In the genomic region with DNA sequence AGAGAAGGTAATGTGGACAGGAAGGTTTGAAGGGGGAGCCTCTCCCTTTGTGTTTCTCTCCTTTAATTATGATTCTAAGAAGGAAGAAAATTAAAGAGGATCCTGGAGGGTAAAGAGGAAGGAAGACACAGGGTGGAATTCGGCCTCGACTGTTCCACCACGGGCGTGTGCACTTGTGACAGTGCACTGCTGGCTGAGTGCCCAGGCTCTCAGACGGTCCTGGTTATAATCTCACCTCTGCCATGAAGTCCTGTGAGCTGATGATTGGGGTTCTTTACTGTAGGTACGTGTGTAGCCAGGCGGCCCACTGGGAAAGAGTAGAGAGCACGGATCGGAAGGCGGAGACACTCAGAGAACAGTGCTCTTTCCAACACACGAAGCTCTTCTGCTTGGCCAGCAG, we compare ENCODE assay signal across 27 mouse cellular contexts. TPM values are rescaled to one million over a fixed set of nuclear protein-coding genes. Genes with fewer than 3 reads are reported as not detected.
DNase-seq lines count a peak whose midpoint lies in the region; ATAC-seq and TF ChIP-seq lines count a peak whose summit lies in the region.
"Had no signal": no experiment of that assay in that cellular context is flagged by ENCODE, and none has a peak within 500 bp of the region (broad histone marks: within the 10 kb centered on the region; RNA-seq: fewer than 3 reads in every experiment).

No protein-coding gene starts in this region.

- no peaks in the 10 kb centered on the region for H3K36me3 ChIP-seq in forebrain, embryonic 14.5 days (ENCODE audit: control insufficient read depth, insufficient read depth, low read length)
- H3K36me3 ChIP-seq in forebrain, embryonic 12.5 days (replicated peaks), result no peaks in the 10 kb centered on the region
- H3K36me3 ChIP-seq in lung, embryonic 14.5 days (ENCODE audit: insufficient read depth), result no peaks in the 10 kb centered on the region
- no peaks in the 10 kb centered on the region for H3K36me3 ChIP-seq in forebrain, embryonic 16.5 days (ENCODE audit: control insufficient read depth, insufficient read depth)
- H3K36me3 ChIP-seq: forebrain, embryonic 15.5 days; G1E; stomach, embryonic 15.5 days had no signal

- 66% methylated on average over 11 of the region's 11 CpGs for WGBS in forebrain, embryonic 14.5 days
- 79% methylated on average over 11 of the region's 11 CpGs for WGBS in forebrain, embryonic 12.5 days
- WGBS in lung, embryonic 14.5 days, result 65% methylated on average over 11 of the region's 11 CpGs
- WGBS in forebrain, embryonic 16.5 days, result 58% methylated on average over 11 of the region's 11 CpGs

- no peak overlapping the region for H3K27ac ChIP-seq in forebrain, embryonic 14.5 days (ENCODE audit: low read depth, low read length)
- no peak overlapping the region for H3K27ac ChIP-seq in forebrain, embryonic 12.5 days
- H3K27ac ChIP-seq in lung, embryonic 14.5 days (ENCODE audit: low read depth), result no peak overlapping the region
- no peak overlapping the region for H3K27ac ChIP-seq in forebrain, embryonic 16.5 days (ENCODE audit: low read length)
- H3K27ac ChIP-seq: forebrain, embryonic 15.5 days; left cerebral cortex, adult 2 months; stomach, embryonic 15.5 days had no signal

- H3K9ac ChIP-seq in forebrain, embryonic 14.5 days (ENCODE audit: low read length), result no peak overlapping the region
- H3K9ac ChIP-seq in forebrain, embryonic 12.5 days, result no peak overlapping the region
- H3K9ac ChIP-seq in lung, embryonic 14.5 days, result no peak overlapping the region
- H3K9ac ChIP-seq in forebrain, embryonic 16.5 days (replicated peaks; ENCODE audit: low read depth, low read length), result no peak overlapping the region
- H3K9ac ChIP-seq: forebrain, embryonic 15.5 days; liver, postnatal 0 days; stomach, embryonic 15.5 days had no signal

- no peak for TF ChIP-seq CTCF in lung, embryonic 14.5 days (IDR thresholded peaks at IDR 0.05; ENCODE audit: low read depth)

- no peaks in the 10 kb centered on the region for H3K9me3 ChIP-seq in forebrain, embryonic 14.5 days (replicated peaks; ENCODE audit: control insufficient read depth, low read length)
- no peaks in the 10 kb centered on the region for H3K9me3 ChIP-seq in forebrain, embryonic 12.5 days
- no peaks in the 10 kb centered on the region for H3K9me3 ChIP-seq in lung, embryonic 14.5 days (ENCODE audit: low read depth, low read length)
- no peaks in the 10 kb centered on the region for H3K9me3 ChIP-seq in forebrain, embryonic 16.5 days (ENCODE audit: control insufficient read depth, low read length)
- H3K9me3 ChIP-seq: forebrain, embryonic 15.5 days; stomach, embryonic 15.5 days had no signal

- no peak overlapping the region for H3K4me3 ChIP-seq in forebrain, embryonic 14.5 days (ENCODE audit: low read depth, low read length)
- H3K4me3 ChIP-seq in forebrain, embryonic 12.5 days (replicated peaks), result no peak overlapping the region
- H3K4me3 ChIP-seq in lung, embryonic 14.5 days (ENCODE audit: low read depth, low read length), result no peak overlapping the region
- H3K4me3 ChIP-seq in forebrain, embryonic 16.5 days (replicated peaks; ENCODE audit: low read length), result no peak overlapping the region
- H3K4me3 ChIP-seq: forebrain, embryonic 15.5 days; left cerebral cortex, adult 2 months; stomach, embryonic 15.5 days had no signal

- ATAC-seq in forebrain, embryonic 14.5 days, result no peak
- no peak for ATAC-seq in forebrain, embryonic 12.5 days (ENCODE audit: low FRiP score)
- ATAC-seq in lung, embryonic 14.5 days (ENCODE audit: insufficient read depth), result no peak
- ATAC-seq in forebrain, embryonic 16.5 days, result no peak
- ATAC-seq: forebrain, embryonic 15.5 days; liver, postnatal 0 days had no signal

- peak; percentile 22 for DNase-seq in forebrain, embryonic 14.5 days (ENCODE audit: low spot score)
- DNase-seq in lung, embryonic 14.5 days, result peak; percentile 24
- DNase-seq in lung, postnatal 14 days, result no peak
- peak; percentile 11 for DNase-seq in right cerebral cortex, postnatal 4 days
- no peak for DNase-seq in right cerebral cortex, adult 2 months (ENCODE audit: low spot score in 2 of 2)
- DNase-seq: adrenal gland, postnatal 10 days; B cell, adult 2 months; kidney, adult 8-10 months; kidney, postnatal 10 days; liver, postnatal 0 days; lung, postnatal 10 days; retina, postnatal 1 day; thymus, postnatal 25 days had no signal

- no peaks in the 10 kb centered on the region for H3K27me3 ChIP-seq in forebrain, embryonic 14.5 days (replicated peaks; ENCODE audit: control insufficient read depth, insufficient read depth, low read length)
- no peaks in the 10 kb centered on the region for H3K27me3 ChIP-seq in forebrain, embryonic 12.5 days
- H3K27me3 ChIP-seq in lung, embryonic 14.5 days (ENCODE audit: insufficient read depth, low read length), result no peaks in the 10 kb centered on the region
- no peaks in the 10 kb centered on the region for H3K27me3 ChIP-seq in forebrain, embryonic 16.5 days (replicated peaks; ENCODE audit: control insufficient read depth, insufficient read depth, low read length)
- H3K27me3 ChIP-seq: CH12.LX; forebrain, embryonic 15.5 days had no signal

- H3K4me1 ChIP-seq in forebrain, embryonic 14.5 days (ENCODE audit: control insufficient read depth, insufficient read depth, low read length), result no peaks in the 10 kb centered on the region
- H3K4me1 ChIP-seq in forebrain, embryonic 12.5 days, result peaks cover 4% of the 10 kb centered on the region; the same call in 1 of the 2 replicates
- H3K4me1 ChIP-seq in lung, embryonic 14.5 days (ENCODE audit: insufficient read depth), result peaks cover 15% of the 10 kb centered on the region
- H3K4me1 ChIP-seq in forebrain, embryonic 16.5 days (replicated peaks; ENCODE audit: control insufficient read depth, insufficient read depth, low read length), result peaks cover 35% of the 10 kb centered on the region

- no peak overlapping the region for H3K4me2 ChIP-seq in forebrain, embryonic 14.5 days (ENCODE audit: low read length)
- no peak overlapping the region for H3K4me2 ChIP-seq in forebrain, embryonic 12.5 days
- H3K4me2 ChIP-seq in lung, embryonic 14.5 days, result no peak overlapping the region
- no peak overlapping the region for H3K4me2 ChIP-seq in forebrain, embryonic 16.5 days (ENCODE audit: low read length)
- H3K4me2 ChIP-seq: forebrain, embryonic 15.5 days; heart, embryonic 11.5 days; liver, embryonic 11.5 days; stomach, embryonic 15.5 days had no signal

RNA-seq across cellular contexts. Expression of a gene that starts 12.4 kb away (rescaled TPM):
- not detected in 2 replicates for polyA plus RNA-seq in forebrain, embryonic 14.5 days (2014; fragmentation: Nextera tagmentation; extraction: Ambion mirVana)
- polyA plus RNA-seq in forebrain, embryonic 12.5 days (2016; fragmentation: Nextera tagmentation; extraction: Ambion mirVana), result not detected in 2 replicates
- not detected in 2 replicates for polyA plus RNA-seq in lung, embryonic 14.5 days (2014; fragmentation: Nextera tagmentation; extraction: Ambion mirVana)
- not detected in 2 replicates for polyA plus RNA-seq in forebrain, embryonic 16.5 days (2015; fragmentation: Nextera tagmentation; extraction: Ambion mirVana)
- polyA plus RNA-seq: embryonic facial prominence, embryonic 14.5 days; forebrain, embryonic 15.5 days; G1E; heart, embryonic 11.5 days; heart, postnatal 0 days; intestine, embryonic 14.5 days; limb, embryonic 11.5 days; liver, embryonic 11.5 days; liver, postnatal 0 days; neural tube, embryonic 11.5 days; stomach, embryonic 15.5 days had no signal

Comparison
In these comparisons a context has a peak if more than half of its experiments do, and no peak if none do; other contexts are left out.
1. DNase-seq: peak in forebrain, embryonic 14.5 days (single experiment), lung, embryonic 14.5 days (single experiment) and right cerebral cortex, postnatal 4 days (single experiment); none in lung, postnatal 14 days (single experiment) and right cerebral cortex, adult 2 months (0 of 2).